Mouse (Mus musculus) layer of hippocampus, adult 2 months (tissue): ENCODE measurements around the gene Itgb1bp1. TPM values are rescaled to one million over a fixed set of nuclear protein-coding genes. Genes with fewer than 3 reads are reported as not detected.

ENCODE experiments used
- DNase-seq, 2 experiments: peaks; one replicate each; pipeline ENCODE4 v3.0.0; 2022; ENCODE audit warnings: low spot score in 2 of 2
- H3K27ac ChIP-seq: fragments of 200-600 bp; 2 replicates; pipeline ENCODE4 v1.8.1; 2022
- H3K4me3 ChIP-seq: fragments of 200-600 bp; 2 replicates; pipeline ENCODE4 v1.8.1; 2022; ENCODE audit warnings: mild to moderate bottlenecking
- CTCF ChIP-seq: fragments of 200-600 bp; conservative IDR thresholded peaks from 2 replicates; pipeline ENCODE4 v1.8.1; 2022; ENCODE audit warnings: antibody characterized with exemption, mild to moderate bottlenecking, moderate library complexity
- total RNA-seq, 2 experiments: library from RNA; stranded (reverse); gene quantifications; 2 replicates each; pipeline ENCODE4 v1.2.3; 2021

The Itgb1bp1 gene
- total RNA-seq, 2 experiments from 2014 or later: 38.4 to 40.8 TPM

DNA sequence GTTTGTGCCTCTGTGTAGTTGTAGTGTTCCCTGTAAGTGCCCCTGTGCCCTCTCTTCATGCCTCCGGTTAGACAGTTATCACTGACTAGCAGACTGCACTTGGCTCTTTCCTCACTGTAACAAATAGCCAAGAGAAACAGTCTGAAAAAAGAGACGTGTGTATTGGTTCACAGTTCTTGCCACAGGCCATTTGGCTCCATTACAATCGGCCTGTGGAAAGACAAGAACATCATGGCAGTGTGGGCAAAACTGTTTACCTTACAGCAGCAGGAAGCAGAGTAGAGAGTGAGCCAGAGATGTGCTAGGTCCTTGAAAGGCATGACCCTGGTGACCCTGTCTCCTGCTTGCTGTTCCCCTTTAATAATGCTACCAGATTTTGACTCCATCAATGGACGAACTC is 24.6 kb downstream of the Itgb1bp1 start:
- Histone ChIP-seq H3K4me3 (no peak overlapping the region), H3K27ac (no peak overlapping the region)
- no peak for TF ChIP-seq CTCF
- DNase-seq: no peak

DNA sequence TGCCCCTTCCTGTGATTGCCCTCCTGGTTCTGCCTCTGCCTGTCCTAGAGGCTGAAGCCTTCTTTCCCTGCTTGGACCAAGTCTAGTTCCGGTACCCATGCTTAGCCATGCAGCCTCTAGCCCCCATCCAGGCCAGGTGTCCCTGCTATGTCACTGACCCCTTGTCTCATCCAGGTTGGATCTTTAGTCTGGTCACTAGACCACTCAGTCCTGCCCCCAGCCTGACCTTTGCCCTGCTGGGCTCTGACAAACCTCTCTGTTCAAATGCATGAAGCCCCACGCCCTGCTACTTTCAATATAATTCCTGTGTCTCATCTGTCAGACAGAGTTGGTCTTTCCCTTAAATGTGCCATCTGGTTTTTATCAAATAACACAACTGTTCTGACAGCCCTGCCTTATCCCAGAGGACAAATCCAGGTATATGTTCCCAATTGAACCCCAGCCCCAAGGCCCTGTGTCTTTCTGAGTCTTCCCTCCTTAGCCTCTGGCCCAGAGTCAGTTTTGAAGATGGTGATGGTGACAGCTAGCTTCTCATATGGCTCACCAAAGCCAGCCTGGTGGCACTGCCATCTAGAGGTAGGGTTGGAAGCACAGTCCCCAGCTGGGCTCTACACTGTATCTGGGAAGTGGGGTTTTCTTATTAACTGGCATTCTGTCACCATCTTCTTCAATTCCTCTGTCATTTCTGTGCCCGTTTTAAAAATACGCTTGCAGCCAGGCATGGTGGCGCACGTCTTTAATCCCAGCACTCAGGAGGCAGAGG is 25.4 kb downstream of the Itgb1bp1 start:
- peak overlapping the region; percentile 28; the same call in 1 of the 2 replicates for H3K27ac ChIP-seq
- H3K4me3 ChIP-seq: no peak overlapping the region
- TF ChIP-seq CTCF: peak; percentile 78
- DNase-seq: no peak

DNA sequence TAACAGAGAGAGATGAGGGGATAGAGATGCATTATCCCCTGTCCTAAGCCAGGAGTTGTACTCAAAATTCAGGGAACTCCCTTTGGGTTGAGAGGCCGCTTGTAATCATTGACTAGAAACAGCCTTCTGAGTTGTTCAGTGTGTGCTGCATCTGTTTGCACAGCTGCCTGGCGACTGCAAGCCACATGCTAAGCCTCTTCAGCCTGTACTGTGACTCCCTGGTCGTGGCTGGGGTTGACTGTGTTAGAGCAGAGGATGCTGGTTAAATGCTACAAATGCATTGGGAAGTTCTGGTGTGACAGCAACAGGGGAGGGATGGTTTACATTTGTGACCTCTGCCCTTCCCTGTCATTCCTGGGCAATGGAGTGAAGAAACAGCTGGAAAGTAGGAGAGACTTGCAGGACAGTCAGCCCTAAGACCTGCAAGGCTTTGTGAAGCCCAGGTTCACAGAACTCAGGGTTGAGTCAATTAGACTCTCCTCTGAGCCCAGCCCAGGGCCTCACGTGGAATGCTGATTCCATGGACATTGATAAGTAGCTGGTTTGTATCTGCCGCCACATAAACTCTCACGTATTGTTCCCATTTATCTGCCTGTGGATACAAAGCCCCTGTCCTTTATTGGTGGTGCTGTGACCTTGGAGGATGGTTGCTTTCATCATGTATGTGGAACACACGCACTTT is 38.2 kb downstream of the Itgb1bp1 start:
- TF ChIP-seq CTCF: no peak
- Histone ChIP-seq H3K27ac (no peak overlapping the region), H3K4me3 (no peak overlapping the region)
- DNase-seq: no peak

DNA sequence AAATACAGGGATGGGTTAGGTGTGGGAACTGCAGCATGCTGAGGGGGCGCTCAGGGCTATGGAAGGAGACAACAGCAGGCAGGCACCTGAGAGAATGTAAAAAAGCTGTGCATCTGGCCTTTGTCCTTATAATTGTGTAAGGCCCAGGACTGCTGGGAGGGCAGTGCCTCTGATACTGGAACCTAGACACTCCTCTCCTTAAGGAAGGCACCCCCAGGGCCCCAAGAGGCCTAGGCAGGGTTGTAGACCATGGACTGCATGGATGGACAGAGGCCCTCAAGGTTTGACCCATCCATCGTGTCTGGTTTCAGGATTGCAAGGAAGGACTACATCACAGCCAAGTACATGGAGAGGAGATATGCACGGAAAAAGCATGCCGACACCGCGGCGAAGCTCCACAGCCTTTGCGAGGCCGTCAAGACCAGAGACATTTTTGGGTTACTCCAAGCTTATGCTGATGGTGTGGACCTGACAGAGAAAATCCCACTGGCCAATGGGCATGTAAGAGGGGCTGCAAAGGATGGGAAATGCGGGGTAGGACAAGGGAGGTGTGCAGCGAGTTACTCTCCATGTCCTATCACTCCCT is 41.6 kb downstream of the Itgb1bp1 start:
- Histone ChIP-seq H3K4me3 (no peak overlapping the region), H3K27ac (no peak overlapping the region)
- DNase-seq: no peak
- no peak for TF ChIP-seq CTCF

DNA sequence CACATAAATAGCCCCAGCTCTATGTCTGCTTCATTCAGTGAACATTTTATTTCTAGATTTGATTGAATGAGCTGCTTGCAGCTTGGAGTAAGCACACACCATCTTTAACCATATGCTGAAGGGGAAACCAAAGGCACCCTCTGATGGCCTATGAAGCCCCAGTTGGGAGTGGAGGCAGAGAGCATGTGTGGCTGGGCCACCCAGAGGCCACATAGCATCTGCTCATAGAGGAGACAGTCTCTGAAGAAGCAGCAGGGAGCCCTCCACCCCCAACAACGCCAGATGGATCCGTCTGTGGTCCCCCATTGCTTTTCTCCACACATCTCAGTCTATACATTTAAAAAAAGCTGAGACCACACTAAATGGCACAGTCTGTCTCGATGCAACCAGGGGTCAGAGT is 44.1 kb downstream of the Itgb1bp1 start:
- H3K27ac ChIP-seq: no peak overlapping the region
- H3K4me3 ChIP-seq: no peak overlapping the region
- TF ChIP-seq CTCF: no peak
- no peak for DNase-seq

DNA sequence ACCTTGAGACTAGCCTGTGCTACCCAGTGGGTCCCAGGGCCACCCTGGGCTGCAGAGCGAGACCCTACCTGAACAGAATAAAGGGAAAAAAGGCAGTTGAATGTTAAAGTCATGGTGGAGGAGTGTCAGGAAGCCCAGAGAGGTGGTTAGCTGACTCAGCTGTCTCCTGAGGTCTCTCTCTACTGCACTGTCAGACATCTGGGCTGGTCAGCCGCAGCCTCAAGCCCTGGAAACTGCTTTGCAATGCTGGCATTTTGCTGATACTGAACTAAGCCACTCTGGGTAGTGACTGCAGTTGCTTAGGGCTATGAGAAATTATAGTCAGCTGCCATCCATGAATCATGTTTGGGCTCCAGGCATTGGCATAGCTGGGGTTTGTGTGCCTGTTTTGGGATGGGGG is 51.5 kb downstream of the Itgb1bp1 start:
- Histone ChIP-seq H3K4me3 (no peak overlapping the region), H3K27ac (no peak overlapping the region)
- DNase-seq: no peak
- no peak for TF ChIP-seq CTCF

DNA sequence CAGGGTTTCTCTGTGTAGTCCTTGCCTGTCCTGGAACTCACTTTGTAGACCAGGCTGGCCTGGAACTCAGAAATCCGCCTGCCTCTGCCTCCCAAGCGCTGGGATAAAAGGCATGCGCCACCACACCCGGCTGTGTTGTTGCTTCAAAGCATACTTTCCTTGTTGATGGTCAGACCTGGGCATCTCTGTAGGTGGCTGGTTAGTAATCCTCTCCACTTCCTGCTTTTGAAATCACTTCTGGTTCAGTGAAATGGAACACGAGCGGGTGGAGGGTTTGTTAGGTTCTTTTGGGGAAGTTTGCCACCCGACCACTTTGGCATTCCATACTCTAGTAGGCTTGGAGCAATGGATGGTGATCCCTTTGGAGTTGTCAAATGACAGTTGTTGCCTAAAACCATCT is 52.4 kb downstream of the Itgb1bp1 start:
- TF ChIP-seq CTCF: no peak
- H3K27ac ChIP-seq: no peak overlapping the region
- no peak for DNase-seq
- H3K4me3 ChIP-seq: no peak overlapping the region

DNA sequence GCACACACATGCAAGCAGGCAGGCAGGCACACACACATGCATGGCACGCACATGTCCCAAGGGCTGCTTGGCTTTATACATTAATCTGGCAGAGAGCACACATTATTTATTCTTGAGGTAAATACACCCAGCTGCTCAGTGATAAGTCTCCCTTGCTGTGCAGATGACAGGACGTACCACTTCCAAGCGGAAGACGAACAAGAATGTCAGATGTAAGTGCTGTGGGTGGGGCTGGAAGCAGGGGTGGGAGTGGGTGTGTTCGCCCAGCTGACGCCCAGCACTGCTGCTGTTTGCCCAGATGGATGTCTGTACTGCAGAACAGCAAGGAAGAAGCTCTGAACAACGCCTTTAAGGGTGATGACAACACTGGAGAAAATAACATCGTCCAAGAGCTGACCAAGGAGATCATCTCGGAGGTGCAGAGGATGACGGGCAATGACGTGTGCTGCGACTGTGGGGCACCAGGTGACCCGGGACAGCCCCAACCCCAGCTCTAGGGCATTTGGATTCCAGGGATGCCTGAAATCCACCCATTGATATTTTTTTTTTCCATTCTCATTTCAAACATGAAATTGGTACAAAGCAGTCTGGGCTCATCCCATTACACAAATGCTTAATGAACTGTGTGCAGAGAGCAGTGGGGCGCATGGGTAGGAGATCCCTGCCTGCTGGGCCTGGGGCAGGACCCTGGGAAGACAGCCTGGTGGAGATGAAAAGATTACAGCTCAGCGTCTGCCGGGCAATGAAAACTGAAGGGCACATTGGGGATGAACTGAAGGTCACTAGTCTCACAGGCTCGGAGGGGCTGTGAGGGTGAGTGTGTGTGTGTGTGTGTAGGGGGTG is 56.8 kb downstream of the Itgb1bp1 start:
- no peak for TF ChIP-seq CTCF
- Histone ChIP-seq H3K27ac (peak overlapping the region; percentile 68), H3K4me3 (no peak overlapping the region)
- peak; percentile 47 to 54 for DNase-seq

DNA sequence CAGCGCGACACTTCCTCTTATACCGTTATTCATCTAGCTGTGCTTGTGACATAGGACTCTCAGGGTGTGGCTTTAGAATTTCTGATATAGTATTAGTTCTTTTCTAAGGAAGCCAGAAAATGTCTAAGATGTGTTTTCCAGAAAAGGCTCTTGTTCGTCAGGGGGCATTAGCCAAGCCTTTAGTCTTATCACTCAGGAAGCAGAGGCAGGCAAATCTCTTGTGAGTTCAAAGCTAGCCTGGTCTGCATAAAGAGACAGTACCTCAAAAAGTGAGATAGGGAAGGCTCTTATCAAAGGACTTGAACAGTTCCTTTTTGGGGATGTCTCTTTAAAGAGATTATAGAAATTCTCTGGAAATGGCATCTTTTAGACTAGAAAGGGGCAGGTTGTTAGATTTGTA is 57.4 kb downstream of the Itgb1bp1 start:
- H3K4me3 ChIP-seq: no peak overlapping the region
- DNase-seq: no peak
- H3K27ac ChIP-seq: peak overlapping the region; percentile 68
- no peak for TF ChIP-seq CTCF

DNA sequence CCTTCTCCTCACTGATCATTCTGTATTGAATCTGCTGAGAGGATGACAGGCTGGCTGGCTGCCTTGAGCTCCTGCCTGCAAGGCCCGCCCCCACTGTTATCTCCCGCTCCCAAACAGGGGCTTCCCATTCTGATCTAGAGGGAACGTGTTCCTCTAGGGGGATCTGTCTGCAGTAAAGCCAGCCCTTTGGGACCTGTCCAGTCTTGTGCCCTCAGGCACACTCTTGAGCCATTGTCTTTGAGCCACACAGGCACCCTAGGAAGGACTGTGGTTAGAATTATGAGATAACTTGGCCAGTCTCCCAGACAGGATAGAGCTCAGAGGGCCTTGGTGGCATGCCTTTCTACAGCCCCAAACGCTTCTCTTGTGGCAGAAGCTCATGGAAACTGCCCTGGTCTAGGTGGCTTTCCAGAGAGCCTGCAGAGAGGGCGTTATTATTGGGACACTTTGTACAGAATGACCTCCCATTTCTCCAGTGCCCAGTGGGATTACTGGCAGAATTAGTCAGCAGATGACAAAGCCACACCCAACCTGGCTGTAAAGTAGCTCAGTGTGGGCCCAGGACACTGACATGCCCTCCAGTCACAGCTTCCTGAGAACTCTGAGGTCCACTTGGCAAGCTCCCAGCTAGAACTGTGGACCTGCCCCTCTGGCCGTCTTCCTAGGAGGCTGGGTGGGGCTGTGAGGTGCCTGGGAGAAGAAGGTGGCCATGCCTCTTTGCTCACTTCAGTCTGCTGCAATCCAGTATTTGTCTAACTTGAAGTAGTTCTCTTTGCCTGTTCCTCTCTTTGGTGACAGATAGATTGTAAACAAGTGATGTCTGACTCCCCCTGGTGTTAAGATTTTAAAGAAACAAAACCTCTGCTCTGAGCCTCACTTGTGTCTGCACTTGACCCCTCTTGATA is 58.8 kb downstream of the Itgb1bp1 start:
- no peak overlapping the region for H3K4me3 ChIP-seq
- TF ChIP-seq CTCF: peak; percentile 77
- DNase-seq: peak; percentile 24 to 30
- H3K27ac ChIP-seq: peak overlapping the region; percentile 81

DNA sequence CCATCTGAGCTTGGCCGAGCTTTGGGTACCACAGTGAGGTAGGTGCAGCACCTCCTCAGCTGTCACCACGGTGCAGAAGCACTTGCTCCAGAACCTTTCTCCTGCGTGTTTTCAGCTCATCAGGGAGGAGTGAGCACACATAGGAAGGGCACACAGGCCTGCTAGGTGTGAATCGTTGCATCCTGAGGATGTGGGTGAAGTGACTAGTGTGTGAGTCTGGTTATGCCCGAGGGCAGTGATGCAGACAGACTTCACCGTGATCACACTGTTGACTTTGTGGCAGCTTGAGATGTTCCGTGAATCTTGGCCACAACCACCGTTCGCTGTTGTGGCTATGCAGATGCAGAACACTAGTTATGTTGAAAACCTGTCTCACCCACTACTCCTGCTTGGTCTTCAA is 59.8 kb downstream of the Itgb1bp1 start:
- TF ChIP-seq CTCF: no peak
- peak overlapping the region; percentile 81; the same call in 1 of the 2 replicates for H3K27ac ChIP-seq
- H3K4me3 ChIP-seq: no peak overlapping the region
- DNase-seq: no peak

DNA sequence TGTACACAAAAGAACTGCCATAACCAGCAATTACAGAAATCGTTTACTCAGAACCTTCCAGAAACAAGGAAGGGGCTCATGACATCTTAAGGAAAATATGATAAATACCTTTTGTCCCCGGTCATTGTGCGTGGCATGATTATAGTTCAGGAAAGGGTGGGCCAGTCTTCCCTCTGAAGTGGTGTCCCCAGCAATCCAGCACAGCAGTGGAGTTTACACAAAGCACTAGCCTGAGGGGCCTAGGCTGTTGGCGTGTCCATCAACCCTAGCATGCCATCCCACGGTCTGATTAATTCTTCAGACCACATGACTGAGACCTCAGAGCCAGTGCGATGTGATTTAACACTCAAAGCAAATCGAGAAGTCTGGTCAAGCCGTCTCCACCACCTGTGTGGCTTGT is 60.7 kb downstream of the Itgb1bp1 start:
- no peak for DNase-seq
- H3K27ac ChIP-seq: no peak overlapping the region
- no peak overlapping the region for H3K4me3 ChIP-seq
- TF ChIP-seq CTCF: no peak
